Mouse (Mus musculus): Measurements from ENCODE around the gene Calcrl.
A peak's percentile ranks its signal among the peaks of the same experiment; 100 is the strongest.

Gene Calcrl

DNA sequence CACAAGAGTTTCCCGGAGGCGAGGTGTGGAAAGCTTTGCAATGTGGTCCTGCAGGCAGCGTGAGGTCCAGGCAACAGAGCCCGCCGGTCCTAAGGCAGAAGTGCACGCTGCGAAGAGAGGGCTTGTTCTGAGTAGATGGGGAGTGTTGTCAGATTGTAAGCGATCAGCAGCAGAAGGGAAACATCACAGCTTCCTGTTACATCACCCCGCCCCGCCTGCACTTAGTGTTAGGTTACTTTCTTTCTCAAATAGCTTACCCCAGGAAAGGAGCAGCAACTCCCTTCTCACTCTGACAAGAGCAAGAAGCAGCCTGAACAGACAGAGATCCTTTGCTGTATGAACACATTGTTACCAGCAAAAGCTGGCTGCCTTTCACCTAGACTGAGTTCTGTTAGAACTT, at the start of gene Calcrl:
Gene Calcrl, minus strand, starts transcription at position 274 of the 400 bp plus-strand sequence.
- DNase-seq (ENCODE audit: low spot score in 2 of 2), result peak; percentile 37 to 68

DNA sequence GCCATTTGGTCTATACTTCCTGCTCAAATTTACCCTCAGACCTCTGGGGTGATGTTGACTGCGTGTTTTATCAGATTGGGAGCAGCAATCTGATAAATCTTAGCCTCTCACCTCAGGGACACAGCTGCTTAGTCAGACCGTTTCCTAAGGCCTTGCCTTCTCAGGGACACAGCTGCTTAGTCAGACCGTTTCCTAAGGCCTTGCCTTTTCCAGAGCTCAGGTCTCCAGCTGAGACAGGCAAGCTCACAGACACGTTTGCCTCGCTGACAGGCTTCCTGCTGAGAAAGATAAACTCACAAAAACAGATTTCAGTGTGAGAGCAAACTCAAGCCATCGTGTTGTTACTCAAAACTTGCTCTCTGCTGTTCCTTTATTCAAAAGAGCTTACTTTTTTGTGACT, 49.4 kb upstream of the Calcrl start:
- DNase-seq (ENCODE audit: low spot score in 2 of 2), result no peak

DNA sequence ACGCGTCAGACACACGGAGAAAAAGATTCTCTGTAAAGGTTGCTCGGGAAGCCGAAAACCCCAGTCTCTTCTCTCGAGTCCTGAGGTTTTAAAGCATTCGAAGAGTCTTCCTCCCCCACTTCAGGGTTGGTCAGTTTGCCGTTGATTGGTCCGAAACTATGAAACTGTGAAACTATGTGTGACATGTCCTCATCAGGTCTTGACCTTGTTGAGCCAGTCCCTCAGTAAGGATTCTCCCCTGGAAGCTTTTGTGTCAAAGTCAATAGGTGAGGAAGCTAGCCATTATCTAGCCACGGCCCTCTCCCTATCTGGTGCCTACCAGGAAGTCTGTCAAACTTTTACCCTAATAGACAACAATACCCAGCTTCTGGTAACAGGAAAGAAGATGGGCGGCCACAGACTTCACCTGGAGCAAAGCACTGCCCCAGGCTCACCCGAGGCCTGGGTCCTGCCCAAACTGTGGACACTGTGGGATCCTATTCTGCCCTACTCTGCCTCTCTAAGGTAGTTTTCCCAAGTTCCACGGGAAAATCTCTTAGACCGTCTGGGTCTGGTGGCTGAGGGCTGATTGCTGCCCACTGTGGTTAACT, 48.8 kb upstream of the Calcrl start:
- DNase-seq (ENCODE audit: low spot score in 2 of 2), result no peak

DNA sequence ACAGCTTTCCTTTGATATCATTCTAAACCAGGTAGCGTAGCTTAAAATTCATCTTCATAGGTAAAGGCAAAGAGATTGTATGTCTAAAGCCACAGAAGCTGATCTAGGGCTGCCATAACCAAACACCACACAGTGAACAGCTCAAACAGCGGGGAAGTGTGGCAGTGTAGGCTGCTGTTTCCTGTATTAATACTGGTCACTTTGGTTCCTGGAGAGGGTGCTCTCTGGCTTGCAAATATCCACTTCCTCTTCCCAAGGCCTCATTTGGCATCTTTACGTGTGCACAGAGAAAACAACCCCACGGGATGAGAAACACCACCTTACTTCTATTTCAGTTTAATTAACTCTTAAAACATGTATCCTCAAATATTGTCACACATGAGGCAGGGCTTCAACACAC, 42.2 kb upstream of the Calcrl start:
- no peak for DNase-seq (ENCODE audit: low spot score in 2 of 2)

DNA sequence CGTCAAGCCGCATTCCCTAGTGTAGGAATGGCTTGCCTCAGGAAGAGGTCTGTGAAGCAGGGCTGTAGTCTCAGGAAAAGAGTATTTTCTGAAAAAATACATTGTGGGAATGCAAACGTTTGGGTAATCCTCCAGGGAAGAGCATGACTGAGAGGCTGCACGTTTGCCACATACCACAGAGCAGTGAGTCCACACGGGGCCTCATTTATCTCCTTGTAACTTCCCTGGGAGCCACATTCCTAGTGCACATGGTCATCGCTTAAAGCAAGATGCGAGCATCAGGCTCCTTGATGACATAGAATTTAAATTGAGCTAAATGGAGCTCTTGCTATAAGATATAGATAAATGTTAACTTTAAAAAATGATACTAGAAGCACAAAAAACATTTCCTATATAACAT, 39.7 kb upstream of the Calcrl start:
- DNase-seq (ENCODE audit: low spot score in 2 of 2), result no peak

DNA sequence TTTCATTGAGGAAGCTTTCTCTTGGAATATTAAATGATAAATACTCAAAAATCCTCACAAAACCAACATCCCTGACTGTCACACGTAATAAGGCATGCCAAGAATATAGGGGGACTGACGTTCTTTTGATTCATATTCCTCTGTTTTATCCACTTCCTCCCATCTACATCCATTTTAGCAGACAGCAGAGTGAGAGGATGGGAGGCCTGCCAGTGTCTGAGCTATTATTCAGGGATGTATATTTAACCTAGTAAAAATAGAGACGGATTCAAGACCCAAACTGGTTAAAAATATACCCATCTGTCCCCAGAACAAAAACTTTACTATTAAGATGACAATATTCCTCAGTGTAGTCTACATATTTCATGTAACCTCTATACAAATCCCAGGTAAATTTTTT, 37.2 kb upstream of the Calcrl start:
- no peak for DNase-seq (ENCODE audit: low spot score in 2 of 2)

DNA sequence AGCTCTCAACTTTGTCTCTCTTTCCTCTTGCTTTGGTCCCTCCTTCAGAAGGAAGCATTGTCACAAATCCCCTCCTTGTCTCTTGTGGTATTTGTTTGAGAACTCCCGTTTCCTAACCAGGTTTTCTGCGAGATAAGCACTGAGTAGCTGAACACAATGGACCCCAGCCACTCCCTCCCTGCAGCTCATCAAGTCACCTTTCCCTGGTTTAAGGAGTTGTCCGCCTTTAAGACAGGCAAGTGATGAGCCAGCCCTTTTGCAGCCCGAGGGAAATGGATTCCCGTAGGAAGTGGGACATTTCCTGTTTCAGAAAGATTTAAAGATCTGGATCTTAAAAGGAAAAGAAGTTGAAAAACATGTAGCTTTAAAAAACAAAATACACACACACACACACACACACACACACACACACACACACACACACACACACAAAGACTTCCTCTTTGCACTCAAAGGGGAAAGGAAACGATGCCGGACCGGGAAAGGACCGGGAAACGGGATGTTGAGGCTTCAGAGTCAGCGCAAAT, 34.5 kb upstream of the Calcrl start:
- DNase-seq (ENCODE audit: low spot score in 2 of 2), result no peak

DNA sequence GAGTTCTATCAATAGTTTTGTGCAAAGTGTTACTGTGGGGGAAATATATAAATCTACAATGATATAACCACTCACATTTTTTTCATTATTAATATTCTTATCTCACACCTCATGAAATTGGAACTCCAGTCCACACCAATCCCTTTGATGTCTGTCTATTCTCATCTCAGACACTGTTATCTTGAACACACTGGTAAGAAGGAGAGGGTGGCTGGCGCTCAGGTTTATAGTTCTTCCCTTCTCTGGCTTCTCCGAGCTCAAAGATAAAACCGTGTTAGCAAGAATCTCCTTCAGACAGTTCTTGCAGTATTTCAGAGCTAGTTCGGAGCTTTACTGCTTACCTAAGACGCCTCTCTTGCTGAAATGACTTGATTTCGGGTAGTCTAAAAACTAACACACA, 32.0 kb upstream of the Calcrl start:
- no peak for DNase-seq (ENCODE audit: low spot score in 2 of 2)

DNA sequence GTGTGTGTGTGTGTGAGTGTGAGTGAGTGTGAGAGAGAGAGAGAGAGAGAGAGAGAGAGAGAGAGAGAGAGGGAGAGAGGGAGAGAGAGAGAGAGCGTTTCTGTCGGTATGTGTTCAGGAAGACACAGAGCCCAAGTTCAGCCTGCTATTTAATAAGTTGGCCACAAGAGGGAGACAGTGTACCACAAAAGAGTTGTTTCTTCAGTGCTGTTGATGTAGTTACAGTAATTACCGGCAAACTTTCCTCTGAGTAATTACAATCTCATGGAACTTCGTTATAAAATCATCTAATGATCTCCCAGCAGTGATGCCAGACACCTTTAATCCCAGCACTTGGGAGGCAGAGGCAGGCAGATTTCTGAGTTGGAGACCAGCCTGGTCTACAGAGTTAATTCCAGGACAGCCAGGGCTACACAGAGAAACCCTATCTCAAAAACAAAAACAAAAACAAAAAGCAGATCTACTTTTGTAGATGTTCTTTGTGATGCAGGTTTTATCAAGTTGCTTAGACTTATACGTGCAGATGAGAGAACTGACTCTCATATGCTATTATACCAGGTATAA, 30.1 kb upstream of the Calcrl start:
- DNase-seq (ENCODE audit: low spot score in 2 of 2), result no peak

DNA sequence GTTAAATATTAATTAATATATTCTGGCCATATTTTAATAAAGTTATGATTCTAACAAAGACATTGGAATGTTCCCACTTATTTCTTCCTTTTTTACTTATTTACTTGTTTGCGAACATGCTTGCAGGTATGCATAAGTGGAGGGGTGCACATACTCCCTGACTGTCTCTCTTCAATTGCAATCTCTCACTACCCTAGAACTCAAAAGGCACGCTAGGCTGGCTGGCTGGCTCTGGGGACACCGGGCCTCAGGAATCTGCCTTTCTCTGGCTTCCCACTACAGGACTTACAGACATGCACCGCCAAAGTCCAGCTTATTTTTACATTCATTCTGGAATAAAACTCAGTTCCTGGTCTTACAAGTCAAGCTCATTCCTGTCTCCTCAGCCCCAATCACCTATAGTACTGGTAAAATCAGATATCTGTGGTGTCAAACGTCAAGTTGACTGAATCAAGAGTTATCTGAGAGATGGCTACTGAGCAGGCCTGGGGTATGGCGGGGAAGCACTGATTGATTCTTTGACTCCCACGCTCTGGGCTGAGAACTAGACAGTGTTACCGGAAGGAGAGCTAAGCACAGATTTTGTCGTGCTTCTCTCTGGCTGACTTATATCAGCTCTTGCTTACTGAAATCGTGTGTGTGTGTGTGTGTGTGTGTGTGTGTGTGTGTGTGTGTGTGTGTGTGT, 29.5 kb upstream of the Calcrl start:
- no peak for DNase-seq (ENCODE audit: low spot score in 2 of 2)

DNA sequence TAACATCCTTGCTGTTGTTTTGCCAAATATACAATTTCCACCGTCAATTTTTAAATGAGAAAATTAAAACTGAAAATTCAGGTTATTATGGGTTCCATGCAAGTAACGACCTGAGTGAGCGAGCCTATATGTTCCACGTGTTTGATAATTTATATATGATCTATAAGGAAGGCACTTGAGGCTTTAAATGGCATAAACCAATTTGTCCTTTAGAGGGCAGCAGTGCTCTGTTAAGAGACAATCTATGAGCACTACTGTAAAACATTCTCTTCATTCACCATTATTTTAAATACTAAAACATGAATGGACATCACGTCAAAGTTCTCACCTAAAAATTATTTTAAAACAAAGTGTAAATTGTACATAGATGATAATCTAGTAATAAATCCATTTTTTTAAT, 28.8 kb upstream of the Calcrl start:
- no peak for DNase-seq (ENCODE audit: low spot score in 2 of 2)

DNA sequence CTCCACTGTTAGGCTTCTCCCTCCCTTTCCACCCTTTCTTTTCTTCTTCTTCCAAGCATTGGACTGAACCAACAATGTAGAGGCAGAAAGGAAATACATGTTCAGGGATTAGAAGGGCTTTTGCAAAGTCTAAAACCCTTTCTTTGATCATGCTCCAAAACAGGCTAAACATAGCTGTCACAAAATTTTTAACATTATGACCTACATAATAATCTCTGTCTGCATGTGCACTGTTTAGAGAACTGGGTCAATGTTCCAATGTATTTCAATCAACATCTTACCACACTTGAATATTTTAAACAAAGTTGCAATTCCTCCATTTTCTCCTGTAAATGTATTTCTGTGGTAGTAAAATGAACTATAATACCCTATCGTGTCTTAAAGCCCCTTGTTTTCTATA, 20.3 kb upstream of the Calcrl start:
- DNase-seq (ENCODE audit: low spot score in 2 of 2), result no peak

DNA sequence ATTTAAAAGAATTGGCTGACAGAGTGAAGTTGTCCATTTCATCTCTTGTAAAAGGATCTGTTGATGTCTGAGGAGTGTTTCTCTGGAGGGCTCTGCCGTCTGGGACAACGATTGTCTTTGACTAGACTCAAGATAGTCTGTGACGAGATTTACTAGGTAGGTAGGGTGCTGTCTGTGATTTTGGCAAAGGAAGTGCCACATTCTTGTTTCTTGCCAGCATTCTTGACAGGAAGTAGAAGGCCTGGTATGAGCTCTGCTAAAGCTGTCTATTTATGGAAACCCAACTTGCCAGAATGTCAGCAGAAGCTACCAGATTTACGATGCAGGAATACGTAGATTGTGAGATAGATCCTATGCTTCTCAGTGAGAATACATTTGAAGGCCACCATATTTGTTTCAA, 16.7 kb upstream of the Calcrl start:
- no peak for DNase-seq (ENCODE audit: low spot score in 2 of 2)

DNA sequence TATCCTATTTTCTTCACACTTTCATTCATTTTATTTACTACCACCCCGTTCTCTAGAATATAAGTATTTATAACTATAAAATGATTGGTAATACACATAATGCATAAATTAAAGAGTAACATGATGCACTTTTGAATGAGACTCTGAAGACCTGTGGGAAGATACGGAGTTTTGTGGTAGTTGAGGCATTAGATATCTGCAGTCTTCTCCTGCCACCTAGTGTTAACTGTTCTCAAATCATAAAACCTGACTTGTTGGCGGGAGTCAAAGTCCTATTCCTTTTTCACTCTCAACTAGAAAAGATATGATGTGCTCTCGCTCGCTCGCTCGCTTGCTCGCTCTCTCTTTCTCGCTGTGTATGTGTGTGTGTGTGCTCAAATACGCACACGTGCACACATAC, 4.5 kb upstream of the Calcrl start:
- DNase-seq (ENCODE audit: low spot score in 2 of 2), result no peak

DNA sequence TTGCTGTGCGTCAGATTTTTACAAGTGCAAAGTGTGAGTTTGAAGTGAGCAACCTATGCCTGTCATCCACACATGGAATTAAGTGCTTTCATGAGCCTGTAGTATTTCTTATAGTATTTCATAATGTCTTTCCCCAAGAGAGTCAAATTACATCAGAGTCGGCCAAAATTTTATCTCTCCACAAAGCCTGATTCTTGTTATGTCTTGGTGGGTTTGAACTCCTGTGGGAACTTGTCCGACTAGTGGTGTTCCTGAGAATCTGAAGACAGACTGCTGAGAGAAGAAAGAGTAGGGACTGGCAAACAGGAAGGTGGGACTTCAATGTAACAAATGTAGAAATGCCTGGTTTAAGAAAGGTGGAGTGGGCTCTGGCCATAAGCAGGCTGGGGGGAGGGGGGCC, 3.6 kb upstream of the Calcrl start:
- no peak for DNase-seq (ENCODE audit: low spot score in 2 of 2)

DNA sequence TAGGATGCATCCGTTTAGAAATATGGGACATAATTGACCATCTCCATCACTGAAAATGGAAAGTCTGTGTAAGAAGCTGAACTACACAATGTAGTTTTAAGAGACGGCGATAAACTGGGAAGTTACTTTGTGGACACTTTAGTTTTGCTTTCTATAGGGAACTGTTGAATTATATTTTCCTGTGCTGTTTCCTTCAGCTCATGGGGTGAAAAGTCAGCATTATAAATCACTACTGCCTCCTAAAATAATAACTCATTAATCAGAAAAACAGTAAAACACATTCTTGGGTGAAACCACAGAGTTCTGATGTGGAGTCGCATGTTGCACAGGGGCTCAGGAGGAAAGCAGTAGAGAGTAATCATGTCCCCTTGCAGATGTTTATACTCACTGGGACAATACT, 1.3 kb upstream of the Calcrl start:
- DNase-seq (ENCODE audit: low spot score in 2 of 2), result no peak

DNA sequence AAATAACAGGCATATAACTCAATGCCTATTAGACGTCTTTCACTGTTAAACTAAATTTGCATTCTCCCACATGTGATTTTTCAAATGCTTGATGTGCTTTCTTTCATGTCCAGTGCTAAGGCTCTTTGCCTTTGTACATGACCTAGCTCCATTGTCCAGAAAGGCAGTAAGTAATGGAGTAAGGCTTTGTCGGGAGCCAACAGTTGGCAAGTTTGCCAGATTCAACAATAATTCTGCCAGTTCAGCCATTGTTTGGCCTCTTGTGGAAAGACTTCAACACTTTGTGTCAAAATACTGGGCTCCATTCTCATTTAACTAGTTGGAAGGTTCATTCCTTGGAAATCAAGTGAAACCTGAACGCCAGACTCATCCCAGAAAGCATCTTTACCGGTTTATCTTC, 8.7 kb downstream of the Calcrl start:
- DNase-seq (ENCODE audit: low spot score in 2 of 2), result no peak

DNA sequence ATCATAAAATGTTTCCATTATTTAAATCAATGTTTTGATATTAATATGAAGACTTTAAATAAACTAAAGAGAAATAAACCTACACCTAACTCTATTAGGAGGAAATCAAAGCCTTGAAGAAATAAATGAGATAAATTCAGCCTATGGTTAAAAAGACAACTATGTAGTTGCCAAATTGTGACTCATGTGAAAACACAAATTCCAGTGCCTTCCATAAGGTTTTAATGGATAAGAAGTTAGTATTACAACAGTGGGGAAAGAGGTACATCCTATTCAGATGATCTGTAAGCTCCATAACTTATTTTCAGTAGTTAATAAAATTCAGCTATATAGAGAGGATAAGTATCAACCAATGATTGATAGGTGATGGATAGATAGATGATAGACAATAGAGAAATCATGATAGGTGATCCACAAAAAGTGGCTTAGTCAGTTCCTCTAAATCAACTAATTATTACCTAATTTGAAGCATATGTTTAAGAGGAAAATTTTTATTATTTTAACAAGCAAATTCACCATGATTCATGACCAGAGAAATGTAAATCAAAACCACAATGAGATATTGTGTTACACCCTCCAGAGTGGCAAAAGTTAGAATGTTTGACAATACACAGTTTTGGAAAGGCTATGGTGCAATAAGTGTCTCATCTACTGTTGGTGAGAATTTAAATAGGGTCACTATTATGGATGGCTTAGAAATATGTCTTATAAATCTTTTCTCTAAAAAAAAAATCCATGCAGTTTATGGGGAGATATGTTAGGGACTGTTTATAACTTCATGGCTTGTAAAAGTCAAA, 15.2 kb downstream of the Calcrl start:
- no peak for DNase-seq (ENCODE audit: low spot score in 2 of 2)

DNA sequence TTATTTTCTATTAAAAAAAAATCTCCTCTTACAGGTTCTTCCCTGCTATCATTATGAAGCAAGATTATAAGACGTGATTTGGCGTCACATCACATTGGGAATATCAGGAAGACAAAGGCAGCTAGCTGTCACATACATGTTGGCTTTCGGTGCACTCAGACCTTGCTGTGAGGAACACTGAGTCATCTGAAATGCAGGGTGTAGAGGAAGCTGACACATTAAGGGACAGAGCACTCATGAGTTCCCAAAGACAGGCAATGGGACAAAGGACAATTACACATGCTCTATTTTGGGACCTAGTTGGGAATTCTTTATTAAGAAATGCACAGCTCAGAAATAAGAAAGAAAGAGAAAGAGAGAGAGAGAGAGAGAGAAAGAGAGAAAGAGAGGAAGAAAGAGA, 20.4 kb downstream of the Calcrl start:
- DNase-seq (ENCODE audit: low spot score in 2 of 2), result no peak

DNA sequence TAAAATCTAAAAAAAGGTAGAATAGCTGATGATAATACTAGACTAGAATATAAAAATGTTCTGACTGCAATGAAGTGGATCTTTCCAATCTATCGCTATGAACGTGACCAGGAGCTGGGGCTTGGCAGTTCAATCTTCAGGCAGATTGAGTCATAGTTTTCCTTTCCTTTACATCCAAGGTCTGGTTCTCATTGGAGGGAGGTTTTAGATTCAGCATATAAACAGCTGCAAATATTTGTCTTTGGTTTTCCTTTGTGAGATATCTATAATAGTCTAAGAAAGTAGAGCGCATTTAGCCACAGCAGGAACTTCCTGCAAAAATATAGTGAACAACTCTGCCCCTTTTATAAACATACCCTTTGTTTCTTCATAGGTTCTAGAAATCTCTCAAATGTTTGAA, 22.5 kb downstream of the Calcrl start:
- no peak for DNase-seq (ENCODE audit: low spot score in 2 of 2)

DNA sequence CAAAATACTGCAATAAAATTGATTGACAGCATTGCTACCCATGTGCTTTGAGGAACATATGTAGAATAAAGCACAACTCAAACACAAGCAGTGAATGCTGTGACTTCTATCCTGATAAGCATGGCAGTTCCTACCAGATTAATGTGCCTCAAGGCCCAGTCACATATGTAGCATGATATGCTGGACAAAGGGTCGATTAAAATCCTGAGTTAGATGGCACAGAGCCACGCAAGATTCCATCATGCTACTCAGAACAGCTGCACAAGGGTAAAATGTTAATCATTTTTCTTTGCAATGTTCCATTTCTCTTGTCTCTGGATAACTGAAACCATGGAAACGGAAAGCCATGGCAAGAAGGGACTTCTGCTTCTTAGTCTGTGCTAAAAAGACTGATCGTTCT, 28.7 kb downstream of the Calcrl start:
- no peak for DNase-seq (ENCODE audit: low spot score in 2 of 2)

DNA sequence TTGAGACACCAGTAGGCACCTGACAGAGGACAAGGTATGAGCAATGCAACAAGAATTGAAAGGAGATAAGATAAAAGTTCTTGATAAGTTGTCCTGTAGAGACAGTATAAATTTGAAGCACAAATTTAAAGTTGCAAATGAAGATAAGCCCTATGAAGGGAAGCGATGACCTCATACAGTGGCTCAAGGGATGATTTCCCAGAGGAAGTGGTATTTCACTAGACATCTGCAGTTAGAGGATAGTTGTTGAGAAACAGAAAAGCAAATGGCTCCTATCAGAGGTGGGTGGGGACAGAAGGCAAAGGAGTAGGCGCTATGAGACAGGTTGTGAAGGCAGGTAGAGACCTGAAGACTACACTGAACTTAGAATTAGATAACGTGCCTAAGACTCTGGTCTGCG, 32.0 kb downstream of the Calcrl start:
- DNase-seq (ENCODE audit: low spot score in 2 of 2), result no peak

DNA sequence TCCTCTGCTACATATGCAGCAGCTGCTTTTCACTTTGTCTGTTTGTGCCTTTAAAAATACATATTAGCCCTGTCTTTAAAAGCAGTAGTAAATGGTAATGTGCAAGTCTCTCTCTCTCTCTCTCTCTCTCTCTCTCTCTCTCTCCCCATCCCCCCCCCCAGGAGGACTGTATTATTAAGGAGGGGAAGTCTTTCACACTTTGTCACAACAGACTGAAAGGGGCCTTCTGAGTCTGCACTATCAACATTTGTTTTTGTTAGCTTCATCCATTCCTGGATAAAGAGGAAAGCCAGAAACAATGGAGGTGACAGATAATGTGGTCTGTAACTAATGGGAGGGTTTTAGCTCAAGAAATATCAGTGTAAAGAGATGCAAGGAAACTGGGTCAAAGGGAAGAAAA, 36.1 kb downstream of the Calcrl start:
- DNase-seq (ENCODE audit: low spot score in 2 of 2), result no peak
